Mouse (Mus musculus): Measurements from ENCODE around the gene Syn3. TPM values are rescaled to one million over a fixed set of nuclear protein-coding genes. Genes with fewer than 3 reads are reported as not detected.

Gene Syn3
- polyA plus RNA-seq, 1 experiment, result 3.3 TPM

DNA sequence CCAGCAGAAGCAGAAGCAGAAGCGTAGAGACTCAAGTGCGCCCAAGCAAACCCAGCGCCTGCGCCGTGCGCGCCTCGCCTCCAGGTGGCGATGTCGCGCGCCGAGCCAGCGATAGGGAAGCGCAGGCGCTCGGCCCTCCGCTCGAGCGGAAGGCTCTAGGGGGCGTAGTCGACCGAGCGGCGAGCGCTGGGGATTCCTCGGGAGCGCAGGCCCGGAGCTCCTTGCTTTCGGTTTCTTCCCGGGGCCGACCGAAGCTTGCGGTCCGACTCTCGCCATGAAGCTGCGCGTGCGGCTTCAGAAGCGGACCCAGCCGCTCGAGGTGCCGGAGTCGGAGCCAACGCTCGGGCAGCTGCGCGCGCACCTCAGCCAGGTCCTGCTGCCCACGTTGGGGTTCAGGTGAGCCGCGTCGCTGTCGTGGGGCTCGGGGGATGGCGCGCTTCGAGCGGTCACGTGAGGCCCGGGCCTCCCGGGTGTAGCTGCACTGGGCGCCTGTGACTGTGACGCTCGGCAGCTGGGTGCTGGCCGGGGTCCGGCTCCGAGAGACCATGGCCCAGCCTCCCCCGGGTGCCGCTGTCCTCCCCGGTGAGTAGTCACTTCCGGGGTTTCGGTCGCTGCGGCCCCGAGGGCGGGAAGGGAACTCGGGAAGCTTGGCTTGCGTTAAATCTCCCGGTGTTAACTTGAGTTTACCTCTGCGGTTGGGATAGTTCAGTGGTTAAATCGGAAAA, 476.8 kb downstream of the Syn3 start, which contains the start of gene Fbxo7:
Gene Fbxo7, plus strand, starts transcription at position 224 of the 725 bp plus-strand sequence.
- TF ChIP-seq POLR2A (IDR thresholded peaks at IDR 0.05; ENCODE audit: low read depth, low read length) (no peak), CTCF (conservative IDR thresholded peaks at IDR 0.05; ENCODE audit: insufficient read depth, insufficient read length, low read depth, low read length) (peak; percentile 88)
- peaks cover 5% of the 10 kb centered on the region; the same call in 1 of the 2 replicates for H3K4me1 ChIP-seq (ENCODE audit: control insufficient read depth, insufficient read depth, low read length)
- peak within 1 kb of the TSS; percentile 88 for H3K27ac ChIP-seq (ENCODE audit: insufficient read depth, low read depth, low read length)
- under 1% methylated on average over 82 of the region's 82 CpGs for WGBS
- H3K27me3 ChIP-seq (replicated peaks; ENCODE audit: control insufficient read depth, insufficient read depth, low read length), result no peaks in the 10 kb centered on the region
- no peaks in the 10 kb centered on the region for H3K36me3 ChIP-seq (ENCODE audit: control insufficient read depth, insufficient read depth, low read length)
- peak within 1 kb of the TSS; percentile 69 for H3K4me3 ChIP-seq (ENCODE audit: insufficient read depth, low read depth, low read length)
- peak; percentile 94 for DNase-seq

DNA sequence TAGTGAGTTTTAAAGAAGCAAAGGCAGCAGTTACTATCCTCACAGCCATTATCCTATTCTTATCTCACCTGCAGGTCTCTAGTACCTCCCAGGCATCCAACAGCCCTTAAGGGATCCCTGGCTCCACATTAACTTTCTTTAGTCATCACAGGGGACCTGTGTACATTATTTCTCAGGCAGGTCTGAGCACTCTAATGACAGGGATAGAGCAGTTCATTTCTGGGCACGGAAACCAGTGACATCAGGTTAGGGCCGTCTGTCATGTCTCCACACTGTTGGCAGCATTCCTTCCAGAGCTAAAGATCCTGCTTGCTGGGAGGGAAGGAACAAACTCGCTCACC, 477.3 kb downstream of the Syn3 start:
- Histone ChIP-seq H3K4me3 (ENCODE audit: insufficient read depth, low read depth, low read length) (peak overlapping the region; percentile 36), H3K27ac (ENCODE audit: insufficient read depth, low read depth, low read length) (peak overlapping the region; percentile 76)

DNA sequence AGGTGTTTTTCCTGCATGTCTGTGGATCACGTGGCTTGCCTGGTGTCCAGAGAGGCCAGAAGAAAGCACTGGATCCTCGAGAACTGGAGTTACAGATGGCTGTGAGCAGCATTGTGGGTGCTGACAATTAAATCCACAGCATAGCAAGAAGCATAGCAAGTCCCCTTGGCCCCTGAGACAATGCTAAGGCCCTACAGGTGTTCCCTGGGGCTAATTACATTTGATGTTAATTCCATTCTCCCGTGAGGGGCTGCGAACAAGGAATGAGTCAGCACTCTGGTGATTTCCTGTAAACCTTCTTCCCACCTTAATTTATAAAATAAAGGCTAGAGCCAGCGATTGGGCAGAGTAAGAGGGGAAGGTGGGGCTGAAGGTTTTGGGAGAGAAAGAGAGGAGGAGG, 479.9 kb downstream of the Syn3 start:
- no peaks in the 10 kb centered on the region for H3K36me3 ChIP-seq (ENCODE audit: control insufficient read depth, insufficient read depth, low read length)
- H3K27ac ChIP-seq (ENCODE audit: insufficient read depth, low read depth, low read length), result no peak overlapping the region
- 58% methylated on average over 5 of the region's 5 CpGs for WGBS
- no peak for DNase-seq
- no peak overlapping the region for H3K4me3 ChIP-seq (ENCODE audit: insufficient read depth, low read depth, low read length)
- H3K27me3 ChIP-seq (replicated peaks; ENCODE audit: control insufficient read depth, insufficient read depth, low read length), result no peaks in the 10 kb centered on the region
- TF ChIP-seq CTCF (conservative IDR thresholded peaks at IDR 0.05; ENCODE audit: insufficient read depth, insufficient read length, low read depth, low read length) (no peak), POLR2A (IDR thresholded peaks at IDR 0.05; ENCODE audit: low read depth, low read length) (no peak)
- H3K4me1 ChIP-seq (ENCODE audit: control insufficient read depth, insufficient read depth, low read length), result peaks cover 11% of the 10 kb centered on the region; the same call in 1 of the 2 replicates

More for the DNA sequence above, 477.3 kb downstream of the Syn3 start:
- Histone ChIP-seq H3K27me3 (replicated peaks; ENCODE audit: control insufficient read depth, insufficient read depth, low read length) (no peaks in the 10 kb centered on the region), H3K36me3 (ENCODE audit: control insufficient read depth, insufficient read depth, low read length) (no peaks in the 10 kb centered on the region), H3K4me1 (ENCODE audit: control insufficient read depth, insufficient read depth, low read length) (peaks cover 5% of the 10 kb centered on the region; the same call in 1 of the 2 replicates)
- no peak for DNase-seq
- WGBS, result 2% methylated on average over 3 of the region's 3 CpGs
- TF ChIP-seq POLR2A (IDR thresholded peaks at IDR 0.05; ENCODE audit: low read depth, low read length) (no peak), CTCF (conservative IDR thresholded peaks at IDR 0.05; ENCODE audit: insufficient read depth, insufficient read length, low read depth, low read length) (no peak)

DNA sequence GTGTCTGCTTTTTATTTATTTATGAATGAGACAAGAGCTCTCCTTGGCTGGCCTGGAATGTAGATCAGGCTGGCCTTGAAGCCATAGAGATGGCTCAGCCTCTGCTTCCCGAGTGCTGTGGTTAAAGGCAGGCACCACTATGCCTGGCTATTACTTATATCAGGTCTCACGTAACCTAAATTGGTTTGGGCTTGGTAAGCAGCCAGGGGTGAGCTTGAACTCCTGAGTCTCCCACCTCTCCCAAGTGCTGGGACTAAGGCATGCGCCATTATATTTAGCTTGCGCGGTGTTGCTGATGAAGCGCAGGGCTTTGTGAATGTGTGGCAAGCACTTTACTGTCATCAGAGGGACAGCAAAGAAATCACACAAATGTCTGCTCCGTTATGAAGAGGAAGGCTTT, 480.9 kb downstream of the Syn3 start:
- Histone ChIP-seq H3K4me1 (ENCODE audit: control insufficient read depth, insufficient read depth, low read length) (peaks cover 9% of the 10 kb centered on the region; the same call in 1 of the 2 replicates), H3K36me3 (ENCODE audit: control insufficient read depth, insufficient read depth, low read length) (no peaks in the 10 kb centered on the region), H3K4me3 (ENCODE audit: insufficient read depth, low read depth, low read length) (no peak overlapping the region), H3K27me3 (replicated peaks; ENCODE audit: control insufficient read depth, insufficient read depth, low read length) (no peaks in the 10 kb centered on the region), H3K27ac (ENCODE audit: insufficient read depth, low read depth, low read length) (no peak overlapping the region)
- no peak for DNase-seq
- 97% methylated on average over 7 of the region's 7 CpGs for WGBS
- TF ChIP-seq CTCF (conservative IDR thresholded peaks at IDR 0.05; ENCODE audit: insufficient read depth, insufficient read length, low read depth, low read length), result no peak
- TF ChIP-seq POLR2A (IDR thresholded peaks at IDR 0.05; ENCODE audit: low read depth, low read length), result no peak

GRCm38 (mm10) chr10:86011781-86012180, 486.9 kb downstream of the Syn3 start, which contains the start of gene Bpifc:
Gene Bpifc (minus strand): TSS chr10:86011895.
- TF ChIP-seq POLR2A (IDR thresholded peaks at IDR 0.05; ENCODE audit: low read depth, low read length) (no peak), CTCF (conservative IDR thresholded peaks at IDR 0.05; ENCODE audit: insufficient read depth, insufficient read length, low read depth, low read length) (no peak)
- no peak within 1 kb of the TSS for H3K4me3 ChIP-seq (ENCODE audit: insufficient read depth, low read depth, low read length)
- H3K27me3 ChIP-seq (replicated peaks; ENCODE audit: control insufficient read depth, insufficient read depth, low read length), result no peaks in the 10 kb centered on the region
- H3K4me1 ChIP-seq (ENCODE audit: control insufficient read depth, insufficient read depth, low read length), result peaks cover 6% of the 10 kb centered on the region; the same call in 1 of the 2 replicates
- H3K36me3 ChIP-seq (ENCODE audit: control insufficient read depth, insufficient read depth, low read length), result no peaks in the 10 kb centered on the region
- no peak within 1 kb of the TSS for H3K27ac ChIP-seq (ENCODE audit: insufficient read depth, low read depth, low read length)
- DNase-seq, result no peak
- WGBS, result 89% methylated on average over 2 of the region's 2 CpGs

- Histone ChIP-seq H3K4me1 (ENCODE audit: control insufficient read depth, insufficient read depth, low read length) (peaks cover 6% of the 10 kb centered on the region; the same call in 1 of the 2 replicates), H3K36me3 (ENCODE audit: control insufficient read depth, insufficient read depth, low read length) (no peaks in the 10 kb centered on the region), H3K27me3 (replicated peaks; ENCODE audit: control insufficient read depth, insufficient read depth, low read length) (no peaks in the 10 kb centered on the region), H3K27ac (ENCODE audit: insufficient read depth, low read depth, low read length) (no peak overlapping the region), H3K4me3 (ENCODE audit: insufficient read depth, low read depth, low read length) (no peak overlapping the region)
- DNase-seq, result no peak
- 68% methylated on average over 2 of the region's 2 CpGs for WGBS
- no peak for TF ChIP-seq POLR2A (IDR thresholded peaks at IDR 0.05; ENCODE audit: low read depth, low read length)
Observed at GRCm38 (mm10) chr10:86011172-86011571, 487.5 kb downstream of the Syn3 start.

GRCm38 (mm10) chr10:86010636-86011035, 488.1 kb downstream of the Syn3 start:
- TF ChIP-seq POLR2A (IDR thresholded peaks at IDR 0.05; ENCODE audit: low read depth, low read length) (no peak), CTCF (conservative IDR thresholded peaks at IDR 0.05; ENCODE audit: insufficient read depth, insufficient read length, low read depth, low read length) (no peak)
- WGBS, result 9% methylated on average over 6 of the region's 6 CpGs
- H3K4me1 ChIP-seq (ENCODE audit: control insufficient read depth, insufficient read depth, low read length), result peaks cover under 1% of the 10 kb centered on the region; the same call in 1 of the 2 replicates
- H3K27ac ChIP-seq (ENCODE audit: insufficient read depth, low read depth, low read length), result no peak overlapping the region
- H3K4me3 ChIP-seq (ENCODE audit: insufficient read depth, low read depth, low read length), result no peak overlapping the region
- H3K36me3 ChIP-seq (ENCODE audit: control insufficient read depth, insufficient read depth, low read length), result no peaks in the 10 kb centered on the region
- no peak for DNase-seq
- H3K27me3 ChIP-seq (replicated peaks; ENCODE audit: control insufficient read depth, insufficient read depth, low read length), result no peaks in the 10 kb centered on the region
